29 mouse cellular contexts compared by ENCODE assay signal in genomic region chr9:94844176-94844575, GRCm38 (mm10).
A peak's percentile ranks its signal among the peaks of the same experiment; 100 is the strongest.
DNase-seq lines count a peak whose midpoint lies in the region; ATAC-seq and TF ChIP-seq lines count a peak whose summit lies in the region.
"Had no signal": no experiment of that assay in that cellular context is flagged by ENCODE, and none has a peak within 500 bp of the region (broad histone marks: within the 10 kb centered on the region; RNA-seq: fewer than 3 reads in every experiment).

No protein-coding gene starts in this region.

- no peaks in the 10 kb centered on the region for H3K9me3 ChIP-seq in lung, postnatal 0 days (ENCODE audit: low read length)
- H3K9me3 ChIP-seq in intestine, postnatal 0 days (ENCODE audit: control insufficient read depth) = no peaks in the 10 kb centered on the region
- H3K9me3 ChIP-seq: embryonic facial prominence, embryonic 13.5 days; embryonic facial prominence, embryonic 15.5 days; forebrain, embryonic 12.5 days had no signal

- no peak for TF ChIP-seq CTCF in lung, adult 2 months (IDR thresholded peaks at IDR 0.05; ENCODE audit: insufficient read depth, low read length)
- TF ChIP-seq CTCF in lung, postnatal 0 days (IDR thresholded peaks at IDR 0.05) = no peak
- TF ChIP-seq CTCF in intestine, postnatal 0 days (IDR thresholded peaks at IDR 0.05; ENCODE audit: low read depth) = no peak

- peak; percentile 9 to 23 for DNase-seq in lung, adult 18-20 months
- no peak for DNase-seq in lung, adult 2 months
- peak; percentile 51 for DNase-seq in lung, postnatal 0 days (ENCODE audit: low spot score)
- DNase-seq in lung, postnatal 25 days (ENCODE audit: low spot score) = no peak
- DNase-seq in lung, postnatal 14 days = peak; percentile 37
- no peak for DNase-seq in kidney, postnatal 36 days
- DNase-seq: adrenal gland, adult 8-10 months; adrenal gland, postnatal 14 days; adrenal gland, postnatal 36 days; B cell, adult 2 months; cerebellum, adult 11 months; cerebellum, adult 18-20 months; cerebellum, adult 8-10 months; cerebellum, adult 9-11 months; cerebellum, postnatal 14 days; cerebellum, postnatal 36 days; embryo, embryonic 11 days had no signal

- TF ChIP-seq EP300 in lung, postnatal 0 days (IDR thresholded peaks at IDR 0.05) = no peak

- no peak overlapping the region for H3K4me2 ChIP-seq in lung, postnatal 0 days (replicated peaks; ENCODE audit: low read depth, low read length)
- no peak overlapping the region for H3K4me2 ChIP-seq in intestine, postnatal 0 days (replicated peaks; ENCODE audit: low read depth)
- H3K4me2 ChIP-seq: embryonic facial prominence, embryonic 13.5 days; embryonic facial prominence, embryonic 15.5 days; forebrain, embryonic 12.5 days had no signal

- no peak overlapping the region for H3K27ac ChIP-seq in lung, postnatal 0 days (ENCODE audit: low read length)
- no peak overlapping the region for H3K27ac ChIP-seq in intestine, postnatal 0 days (ENCODE audit: low read depth, low read length)
- H3K27ac ChIP-seq: embryonic facial prominence, embryonic 13.5 days; embryonic facial prominence, embryonic 15.5 days; forebrain, embryonic 10.5 days; forebrain, embryonic 12.5 days had no signal

- no peak overlapping the region for H3K4me3 ChIP-seq in lung, adult 2 months (replicated peaks; ENCODE audit: extremely low read depth, low read depth, low read length)
- no peak overlapping the region for H3K4me3 ChIP-seq in lung, postnatal 0 days (ENCODE audit: low read depth, low read length)
- no peak overlapping the region for H3K4me3 ChIP-seq in intestine, postnatal 0 days (ENCODE audit: low read depth, low read length)
- H3K4me3 ChIP-seq: embryonic facial prominence, embryonic 13.5 days; embryonic facial prominence, embryonic 15.5 days; erythroblast, embryonic 14.5 days; forebrain, embryonic 10.5 days; forebrain, embryonic 12.5 days had no signal

- H3K9ac ChIP-seq in lung, postnatal 0 days (replicated peaks; ENCODE audit: low read depth) = no peak overlapping the region
- no peak overlapping the region for H3K9ac ChIP-seq in intestine, postnatal 0 days (ENCODE audit: low read depth, low read length)
- H3K9ac ChIP-seq: embryonic facial prominence, embryonic 13.5 days; embryonic facial prominence, embryonic 15.5 days; forebrain, embryonic 12.5 days had no signal

- no peak for TF ChIP-seq POLR2A in lung, adult 2 months (IDR thresholded peaks at IDR 0.05; ENCODE audit: borderline replicate concordance, extremely low read depth, low read depth, low read length)

- H3K27me3 ChIP-seq in lung, postnatal 0 days (replicated peaks; ENCODE audit: insufficient read depth, low read length) = no peaks in the 10 kb centered on the region
- no peaks in the 10 kb centered on the region for H3K27me3 ChIP-seq in intestine, postnatal 0 days (replicated peaks; ENCODE audit: control insufficient read depth, insufficient read depth, low read length)
- H3K27me3 ChIP-seq: CH12.LX; embryonic facial prominence, embryonic 13.5 days; embryonic facial prominence, embryonic 15.5 days; forebrain, embryonic 12.5 days; Patski had no signal

- WGBS in lung, adult 2 months = 61% methylated on average over 3 of the region's 3 CpGs
- WGBS in lung, postnatal 0 days = 69% methylated on average over 3 of the region's 3 CpGs
- 84% methylated on average over 3 of the region's 3 CpGs for WGBS in intestine, postnatal 0 days

- no peaks in the 10 kb centered on the region for H3K36me3 ChIP-seq in lung, postnatal 0 days (ENCODE audit: insufficient read depth, low read length)
- no peaks in the 10 kb centered on the region for H3K36me3 ChIP-seq in intestine, postnatal 0 days (ENCODE audit: control insufficient read depth, insufficient read depth)
- H3K36me3 ChIP-seq: embryonic facial prominence, embryonic 13.5 days; embryonic facial prominence, embryonic 15.5 days; forebrain, embryonic 10.5 days; forebrain, embryonic 12.5 days; G1E had no signal

- no peak for ATAC-seq in lung, postnatal 0 days
- no peak for ATAC-seq in intestine, postnatal 0 days
- ATAC-seq: activated CD4-positive, CD25-positive, alpha-beta regulatory T cell, adult 4 months; CD4-positive, CD25-positive, alpha-beta regulatory T cell, adult 4 months; forebrain, embryonic 14.5 days; Patski had no signal

- no peaks in the 10 kb centered on the region for H3K4me1 ChIP-seq in lung, adult 2 months (ENCODE audit: control insufficient read depth, insufficient read depth, low read length)
- no peaks in the 10 kb centered on the region for H3K4me1 ChIP-seq in lung, postnatal 0 days (ENCODE audit: insufficient read depth, low read depth, low read length)
- H3K4me1 ChIP-seq in intestine, postnatal 0 days (replicated peaks; ENCODE audit: control insufficient read depth, insufficient read depth, low read length) = no peaks in the 10 kb centered on the region
- H3K4me1 ChIP-seq: embryonic facial prominence, embryonic 13.5 days; embryonic facial prominence, embryonic 15.5 days had no signal

Comparison
In these comparisons a context has a peak if more than half of its experiments do, and no peak if none do; other contexts are left out.
1. DNase-seq: peak in lung, adult 18-20 months (2 of 2), lung, postnatal 0 days (single experiment) and lung, postnatal 14 days (single experiment); none in lung, adult 2 months (single experiment), lung, postnatal 25 days (single experiment) and kidney, postnatal 36 days (0 of 2).